Mouse (Mus musculus): Measurements from ENCODE around the gene Zic3.

DNA sequence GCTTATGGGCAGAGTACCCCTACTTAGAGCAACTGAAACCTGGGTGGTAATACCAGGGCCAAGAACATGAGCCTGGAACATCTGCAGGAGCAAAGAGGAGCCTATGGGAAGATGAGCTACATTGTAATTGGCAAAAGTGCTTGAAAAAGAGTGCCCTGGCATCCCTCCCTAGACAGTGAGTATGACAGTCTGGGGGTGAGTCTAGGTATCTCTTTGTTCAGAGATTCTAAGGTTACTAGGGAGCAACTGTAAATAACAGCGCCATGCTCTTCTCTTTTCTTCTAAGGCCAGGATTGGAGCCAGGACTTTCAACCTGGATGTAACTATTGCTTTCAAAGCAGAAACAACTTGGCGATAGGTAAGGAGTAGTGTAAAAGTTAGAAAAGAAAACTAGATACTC is at the start of gene Zic3:
- TF ChIP-seq POLR2A (IDR thresholded peaks at IDR 0.05; ENCODE audit: extremely low read depth, insufficient read depth, low read length) = no peak
- no peak for TF ChIP-seq CTCF (IDR thresholded peaks at IDR 0.05; ENCODE audit: low read depth, low read length)

All from liver, adult 2 months (tissue).